Mouse (Mus musculus): ENCODE results near the gene Aox2.

Gene Aox2

GRCm38 (mm10) chr1:58278026-58278425, at the start of gene Aox2:
Gene Aox2 (plus strand): TSS chr1:58278326.
- no peak for DNase-seq (ENCODE audit: low spot score)

GRCm38 (mm10) chr1:58228916-58229315, 49.2 kb upstream of the Aox2 start:
- no peak for DNase-seq (ENCODE audit: low spot score)

- no peak for DNase-seq (ENCODE audit: low spot score)
Observed at GRCm38 (mm10) chr1:58229774-58230173, 48.4 kb upstream of the Aox2 start.

GRCm38 (mm10) chr1:58230542-58230941, 47.6 kb upstream of the Aox2 start:
- DNase-seq (ENCODE audit: low spot score): no peak

- no peak for DNase-seq (ENCODE audit: low spot score)
Observed at GRCm38 (mm10) chr1:58235405-58235804, 42.7 kb upstream of the Aox2 start.

- no peak for DNase-seq (ENCODE audit: low spot score)
Observed at GRCm38 (mm10) chr1:58237527-58238299, 40.4 kb upstream of the Aox2 start.

- no peak for DNase-seq (ENCODE audit: low spot score)
Observed at GRCm38 (mm10) chr1:58238440-58238839, 39.7 kb upstream of the Aox2 start.

- DNase-seq (ENCODE audit: low spot score): no peak
Observed at GRCm38 (mm10) chr1:58238961-58239360, 39.2 kb upstream of the Aox2 start.

GRCm38 (mm10) chr1:58240347-58240746, 37.8 kb upstream of the Aox2 start:
- DNase-seq (ENCODE audit: low spot score): no peak

- DNase-seq (ENCODE audit: low spot score): no peak
Observed at GRCm38 (mm10) chr1:58244487-58244886, 33.6 kb upstream of the Aox2 start.

- DNase-seq (ENCODE audit: low spot score): no peak
Observed at GRCm38 (mm10) chr1:58248518-58248917, 29.6 kb upstream of the Aox2 start.

GRCm38 (mm10) chr1:58253466-58253865, 24.7 kb upstream of the Aox2 start:
- DNase-seq (ENCODE audit: low spot score): no peak

- DNase-seq (ENCODE audit: low spot score): no peak
Observed at GRCm38 (mm10) chr1:58257195-58257991, 20.7 kb upstream of the Aox2 start.

- DNase-seq (ENCODE audit: low spot score): no peak
Observed at GRCm38 (mm10) chr1:58260311-58260710, 17.8 kb upstream of the Aox2 start.

- DNase-seq (ENCODE audit: low spot score): no peak
Observed at GRCm38 (mm10) chr1:58268231-58268630, 9.9 kb upstream of the Aox2 start.

GRCm38 (mm10) chr1:58270807-58271569, 7.1 kb upstream of the Aox2 start:
- DNase-seq (ENCODE audit: low spot score): peak; percentile 33

- DNase-seq (ENCODE audit: low spot score): no peak
Observed at GRCm38 (mm10) chr1:58275879-58276278, 2.2 kb upstream of the Aox2 start.

- DNase-seq (ENCODE audit: low spot score): no peak
Observed at GRCm38 (mm10) chr1:58278513-58278912, 387 bp downstream of the Aox2 start.

GRCm38 (mm10) chr1:58280381-58280780, 2.3 kb downstream of the Aox2 start:
- no peak for DNase-seq (ENCODE audit: low spot score)

GRCm38 (mm10) chr1:58280939-58281624, 3.0 kb downstream of the Aox2 start:
- DNase-seq (ENCODE audit: low spot score): no peak

- no peak for DNase-seq (ENCODE audit: low spot score)
Observed at GRCm38 (mm10) chr1:58281625-58281988, 3.5 kb downstream of the Aox2 start.

GRCm38 (mm10) chr1:58284505-58284904, 6.4 kb downstream of the Aox2 start:
- DNase-seq (ENCODE audit: low spot score): no peak
